Mouse (Mus musculus) liver, postnatal 0 days (tissue): ENCODE data around the gene Oaz2.

Experiments
- CTCF ChIP-seq: sonication (generic); IDR thresholded peaks from 2 replicates; pipeline ENCODE4 v1.5.1; 2016; ENCODE audit warnings: antibody characterized with exemption, low read depth
- EP300 ChIP-seq: IDR thresholded peaks from 2 replicates; pipeline ENCODE4 v1.6.1; 2016; ENCODE audit warnings: antibody characterized with exemption, low read depth, mild to moderate bottlenecking

DNA sequence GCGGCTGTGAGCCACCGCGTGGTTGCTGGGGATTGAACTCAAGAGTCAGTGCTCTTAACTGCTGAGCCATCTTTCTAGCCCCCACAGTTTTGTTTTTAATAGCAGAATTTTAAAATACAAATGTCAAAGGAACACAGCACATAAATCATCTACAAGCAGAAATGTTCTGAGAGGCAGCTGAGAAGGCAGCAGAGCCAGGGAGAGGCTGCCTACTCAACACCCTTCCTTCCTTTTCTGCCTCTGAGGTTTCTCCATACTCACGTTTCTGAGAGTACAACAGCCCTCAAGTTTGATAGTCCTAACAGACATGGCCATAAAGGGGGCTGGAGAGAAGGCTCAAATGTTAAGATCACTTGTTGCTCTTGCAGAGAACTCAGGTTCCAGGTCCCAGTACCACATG lies 59.7 kb downstream of the Oaz2 start:
- no peak for TF ChIP-seq EP300
- TF ChIP-seq CTCF, result no peak
